Mouse (Mus musculus): Measurements from ENCODE around the gene Fstl5.
A peak's percentile ranks its signal among the peaks of the same experiment; 100 is the strongest.

Gene Fstl5

GRCm38 (mm10) chr3:76074060-76074707, at the start of gene Fstl5:
TSS of gene Fstl5 (plus strand) at chr3:76074270.
- DNase-seq (ENCODE audit: low read depth, low spot score) = peak; percentile 9

GRCm38 (mm10) chr3:76025523-76025922, 48.5 kb upstream of the Fstl5 start:
- no peak for DNase-seq (ENCODE audit: low read depth, low spot score)

- DNase-seq (ENCODE audit: low read depth, low spot score) = no peak
Observed at GRCm38 (mm10) chr3:76051124-76051523, 22.9 kb upstream of the Fstl5 start.

GRCm38 (mm10) chr3:76061996-76062395, 12.1 kb upstream of the Fstl5 start:
- no peak for DNase-seq (ENCODE audit: low read depth, low spot score)

- DNase-seq (ENCODE audit: low read depth, low spot score) = peak; percentile 54
Observed at GRCm38 (mm10) chr3:76067920-76068319, 6.2 kb upstream of the Fstl5 start.

GRCm38 (mm10) chr3:76072826-76073225, 1.2 kb upstream of the Fstl5 start:
- no peak for DNase-seq (ENCODE audit: low read depth, low spot score)

- no peak for DNase-seq (ENCODE audit: low read depth, low spot score)
Observed at GRCm38 (mm10) chr3:76140445-76140844, 66.4 kb downstream of the Fstl5 start.

- no peak for DNase-seq (ENCODE audit: low read depth, low spot score)
Observed at GRCm38 (mm10) chr3:76147846-76148245, 73.8 kb downstream of the Fstl5 start.

GRCm38 (mm10) chr3:76238834-76239233, 164.8 kb downstream of the Fstl5 start:
- no peak for DNase-seq (ENCODE audit: low read depth, low spot score)

GRCm38 (mm10) chr3:76251385-76251784, 177.3 kb downstream of the Fstl5 start:
- no peak for DNase-seq (ENCODE audit: low read depth, low spot score)

- no peak for DNase-seq (ENCODE audit: low read depth, low spot score)
Observed at GRCm38 (mm10) chr3:76292993-76293392, 218.9 kb downstream of the Fstl5 start.

- DNase-seq (ENCODE audit: low read depth, low spot score) = no peak
Observed at GRCm38 (mm10) chr3:76294394-76294793, 220.3 kb downstream of the Fstl5 start.

GRCm38 (mm10) chr3:76301026-76301773, 227.1 kb downstream of the Fstl5 start:
- DNase-seq (ENCODE audit: low read depth, low spot score) = no peak

GRCm38 (mm10) chr3:76316991-76317390, 242.9 kb downstream of the Fstl5 start:
- DNase-seq (ENCODE audit: low read depth, low spot score) = no peak

- DNase-seq (ENCODE audit: low read depth, low spot score) = no peak
Observed at GRCm38 (mm10) chr3:76319531-76319930, 245.5 kb downstream of the Fstl5 start.

GRCm38 (mm10) chr3:76322431-76322830, 248.4 kb downstream of the Fstl5 start:
- no peak for DNase-seq (ENCODE audit: low read depth, low spot score)

- no peak for DNase-seq (ENCODE audit: low read depth, low spot score)
Observed at GRCm38 (mm10) chr3:76336922-76337321, 262.9 kb downstream of the Fstl5 start.

GRCm38 (mm10) chr3:76367000-76367399, 292.9 kb downstream of the Fstl5 start:
- DNase-seq (ENCODE audit: low read depth, low spot score) = no peak

- DNase-seq (ENCODE audit: low read depth, low spot score) = no peak
Observed at GRCm38 (mm10) chr3:76369910-76370309, 295.8 kb downstream of the Fstl5 start.

GRCm38 (mm10) chr3:76428775-76429372, 354.8 kb downstream of the Fstl5 start:
- DNase-seq (ENCODE audit: low read depth, low spot score) = no peak

GRCm38 (mm10) chr3:76467229-76467874, 393.3 kb downstream of the Fstl5 start:
- no peak for DNase-seq (ENCODE audit: low read depth, low spot score)

GRCm38 (mm10) chr3:76468147-76468546, 394.1 kb downstream of the Fstl5 start:
- no peak for DNase-seq (ENCODE audit: low read depth, low spot score)

Data from CD4-positive helper T cell, adult 2 months (primary cell).